Mouse (Mus musculus): ENCODE results near the gene Gins2. TPM values are rescaled to one million over a fixed set of nuclear protein-coding genes. Genes with fewer than 3 reads are reported as not detected.

The Gins2 gene
- polyA plus RNA-seq, 1 experiment = 6.9 TPM

- TF ChIP-seq CTCF (conservative IDR thresholded peaks at IDR 0.05; ENCODE audit: insufficient read depth, insufficient read length, low read depth, low read length) (no peak), POLR2A (IDR thresholded peaks at IDR 0.05; ENCODE audit: low read depth, low read length) (no peak)
- Histone ChIP-seq H3K36me3 (ENCODE audit: control insufficient read depth, insufficient read depth, low read length) (peaks cover 4% of the 10 kb centered on the region), H3K4me1 (ENCODE audit: control insufficient read depth, insufficient read depth, low read length) (peaks cover 3% of the 10 kb centered on the region; the same call in 1 of the 2 replicates), H3K4me3 (ENCODE audit: insufficient read depth, low read depth, low read length) (no peak overlapping the region), H3K27ac (ENCODE audit: insufficient read depth, low read depth, low read length) (no peak overlapping the region), H3K27me3 (replicated peaks; ENCODE audit: control insufficient read depth, insufficient read depth, low read length) (no peaks in the 10 kb centered on the region)
- 80% methylated on average over 21 of the region's 21 CpGs for WGBS
- no peak for DNase-seq
Measured at GRCm38 (mm10) chr8:120572534-120572933, 16.6 kb downstream of the Gins2 start.

- Histone ChIP-seq H3K36me3 (ENCODE audit: control insufficient read depth, insufficient read depth, low read length) (peaks cover 4% of the 10 kb centered on the region), H3K4me1 (ENCODE audit: control insufficient read depth, insufficient read depth, low read length) (peaks cover 3% of the 10 kb centered on the region; the same call in 1 of the 2 replicates), H3K27ac (ENCODE audit: insufficient read depth, low read depth, low read length) (no peak overlapping the region), H3K27me3 (replicated peaks; ENCODE audit: control insufficient read depth, insufficient read depth, low read length) (no peaks in the 10 kb centered on the region), H3K4me3 (ENCODE audit: insufficient read depth, low read depth, low read length) (no peak overlapping the region)
- TF ChIP-seq CTCF (conservative IDR thresholded peaks at IDR 0.05; ENCODE audit: insufficient read depth, insufficient read length, low read depth, low read length) = no peak
- TF ChIP-seq POLR2A (IDR thresholded peaks at IDR 0.05; ENCODE audit: low read depth, low read length) = no peak
- 94% methylated on average over 8 of the region's 8 CpGs for WGBS
- DNase-seq = no peak
Measured at GRCm38 (mm10) chr8:120571561-120571960, 17.5 kb downstream of the Gins2 start.

GRCm38 (mm10) chr8:120569939-120570715, 19.0 kb downstream of the Gins2 start:
- TF ChIP-seq CTCF (conservative IDR thresholded peaks at IDR 0.05; ENCODE audit: insufficient read depth, insufficient read length, low read depth, low read length) (peak; percentile 85), POLR2A (IDR thresholded peaks at IDR 0.05; ENCODE audit: low read depth, low read length) (no peak)
- peaks cover 4% of the 10 kb centered on the region for H3K36me3 ChIP-seq (ENCODE audit: control insufficient read depth, insufficient read depth, low read length)
- WGBS = 52% methylated on average over 13 of the region's 13 CpGs
- no peaks in the 10 kb centered on the region; the same call in 1 of the 2 replicates for H3K4me1 ChIP-seq (ENCODE audit: control insufficient read depth, insufficient read depth, low read length)
- peak; percentile 73 for DNase-seq
- H3K4me3 ChIP-seq (ENCODE audit: insufficient read depth, low read depth, low read length) = no peak overlapping the region
- no peak overlapping the region for H3K27ac ChIP-seq (ENCODE audit: insufficient read depth, low read depth, low read length)
- no peaks in the 10 kb centered on the region for H3K27me3 ChIP-seq (replicated peaks; ENCODE audit: control insufficient read depth, insufficient read depth, low read length)

- TF ChIP-seq POLR2A (IDR thresholded peaks at IDR 0.05; ENCODE audit: low read depth, low read length) (no peak), CTCF (conservative IDR thresholded peaks at IDR 0.05; ENCODE audit: insufficient read depth, insufficient read length, low read depth, low read length) (no peak)
- Histone ChIP-seq H3K27me3 (replicated peaks; ENCODE audit: control insufficient read depth, insufficient read depth, low read length) (no peaks in the 10 kb centered on the region), H3K27ac (ENCODE audit: insufficient read depth, low read depth, low read length) (no peak overlapping the region), H3K4me1 (ENCODE audit: control insufficient read depth, insufficient read depth, low read length) (no peaks in the 10 kb centered on the region), H3K4me3 (ENCODE audit: insufficient read depth, low read depth, low read length) (no peak overlapping the region), H3K36me3 (ENCODE audit: control insufficient read depth, insufficient read depth, low read length) (peaks cover 4% of the 10 kb centered on the region)
- no peak for DNase-seq
- 94% methylated on average over 17 of the region's 17 CpGs for WGBS
Measured at GRCm38 (mm10) chr8:120569123-120569522, 20.0 kb downstream of the Gins2 start.

- Histone ChIP-seq H3K4me3 (ENCODE audit: insufficient read depth, low read depth, low read length) (no peak overlapping the region), H3K27me3 (replicated peaks; ENCODE audit: control insufficient read depth, insufficient read depth, low read length) (no peaks in the 10 kb centered on the region), H3K4me1 (ENCODE audit: control insufficient read depth, insufficient read depth, low read length) (0 out of 2 replicates have a peak, but pooled peaks cover 4% of the 10 kb centered on the region), H3K27ac (ENCODE audit: insufficient read depth, low read depth, low read length) (no peak overlapping the region), H3K36me3 (ENCODE audit: control insufficient read depth, insufficient read depth, low read length) (peaks cover 4% of the 10 kb centered on the region)
- TF ChIP-seq CTCF (conservative IDR thresholded peaks at IDR 0.05; ENCODE audit: insufficient read depth, insufficient read length, low read depth, low read length) (no peak), POLR2A (IDR thresholded peaks at IDR 0.05; ENCODE audit: low read depth, low read length) (no peak)
- 97% methylated on average over 37 of the region's 37 CpGs for WGBS
- DNase-seq = no peak
Measured at GRCm38 (mm10) chr8:120568164-120568798, 20.8 kb downstream of the Gins2 start.

GRCm38 (mm10) chr8:120567731-120568130, 21.4 kb downstream of the Gins2 start:
- 98% methylated on average over 17 of the region's 17 CpGs for WGBS
- H3K4me1 ChIP-seq (ENCODE audit: control insufficient read depth, insufficient read depth, low read length) = 0 out of 2 replicates have a peak, but pooled peaks cover 8% of the 10 kb centered on the region
- no peak overlapping the region for H3K4me3 ChIP-seq (ENCODE audit: insufficient read depth, low read depth, low read length)
- no peak overlapping the region for H3K27ac ChIP-seq (ENCODE audit: insufficient read depth, low read depth, low read length)
- TF ChIP-seq POLR2A (IDR thresholded peaks at IDR 0.05; ENCODE audit: low read depth, low read length) (no peak), CTCF (conservative IDR thresholded peaks at IDR 0.05; ENCODE audit: insufficient read depth, insufficient read length, low read depth, low read length) (no peak)
- H3K36me3 ChIP-seq (ENCODE audit: control insufficient read depth, insufficient read depth, low read length) = peaks cover 2% of the 10 kb centered on the region
- no peaks in the 10 kb centered on the region for H3K27me3 ChIP-seq (replicated peaks; ENCODE audit: control insufficient read depth, insufficient read depth, low read length)
- no peak for DNase-seq

GRCm38 (mm10) chr8:120566681-120567080, 22.4 kb downstream of the Gins2 start:
- Histone ChIP-seq H3K36me3 (ENCODE audit: control insufficient read depth, insufficient read depth, low read length) (no peaks in the 10 kb centered on the region; the same call in 1 of the 2 replicates), H3K4me1 (ENCODE audit: control insufficient read depth, insufficient read depth, low read length) (0 out of 2 replicates have a peak, but pooled peaks cover 8% of the 10 kb centered on the region), H3K27ac (ENCODE audit: insufficient read depth, low read depth, low read length) (no peak overlapping the region), H3K4me3 (ENCODE audit: insufficient read depth, low read depth, low read length) (no peak overlapping the region), H3K27me3 (replicated peaks; ENCODE audit: control insufficient read depth, insufficient read depth, low read length) (no peaks in the 10 kb centered on the region)
- no peak for TF ChIP-seq CTCF (conservative IDR thresholded peaks at IDR 0.05; ENCODE audit: insufficient read depth, insufficient read length, low read depth, low read length)
- TF ChIP-seq POLR2A (IDR thresholded peaks at IDR 0.05; ENCODE audit: low read depth, low read length) = no peak
- 84% methylated on average over 8 of the region's 8 CpGs for WGBS
- DNase-seq = no peak
